Mouse (Mus musculus) adrenal gland, postnatal 10 days (tissue): ENCODE results near the gene Trim16. TPM values are rescaled to one million over a fixed set of nuclear protein-coding genes. Genes with fewer than 3 reads are reported as not detected.

Experiments
- DNase-seq: peaks from one replicate; pipeline ENCODE4 v3.0.0; 2021; ENCODE audit warnings: mixed read lengths
- total RNA-seq, 2 experiments: library from RNA; stranded (reverse); gene quantifications; 2 replicates each; pipeline ENCODE4 v1.2.3; 2021

Gene Trim16
- total RNA-seq, 2 experiments from 2014 or later: 14.9 to 19.1 TPM

GRCm38 (mm10) chr11:62891763-62892162 is 71.7 kb downstream of the Trim16 start:
- DNase-seq: no peak

Other genes with a start within 250 kb of the Trim16 start
- gene Trpv2, start 245.7 kb upstream of the Trim16 start, total RNA-seq: 1 to 10 TPM; 5.0 to 5.6 TPM
- 10 to 100 TPM; 28.1 to 29.6 TPM for gene Lrrc75a, start 171.7 kb upstream of the Trim16 start, total RNA-seq
- 10 to 100 TPM; 23.2 to 28.2 TPM for gene Mmgt2, start 171.6 kb upstream of the Trim16 start, total RNA-seq
- 1 to 10 TPM; 3.6 to 5.5 TPM for gene Zfp287, start 88.3 kb upstream of the Trim16 start, total RNA-seq
- gene Gm10428, start 67.1 kb upstream of the Trim16 start, total RNA-seq: not detected
- gene Zfp286, start 30.8 kb upstream of the Trim16 start, total RNA-seq: 1 to 10 TPM; 3.4 to 5.2 TPM
- under 1 TPM; 0.94 to 0.99 TPM for gene Fbxw10, start 26.8 kb downstream of the Trim16 start, total RNA-seq
- 10 to 100 TPM; 34.5 to 35.9 TPM for gene Tvp23b, start 59.2 kb downstream of the Trim16 start, total RNA-seq
- gene Cdrt4, start 131.0 kb downstream of the Trim16 start, total RNA-seq: not detected
- gene Tekt3, start 241.4 kb downstream of the Trim16 start, total RNA-seq: not detected